Mouse (Mus musculus) liver, embryonic 12.5 days (tissue): ENCODE data around the gene Arid1b. TPM values are rescaled to one million over a fixed set of nuclear protein-coding genes. Genes with fewer than 3 reads are reported as not detected.

Experiments
- ATAC-seq: fragments of 200-750 bp; cut with Nextera tagmentation; 2 replicates; pipeline ENCODE4 v1.8.0; 2017; ENCODE audit warnings: moderate number of reproducible peaks, mild to moderate bottlenecking, moderate library complexity
- H3K27ac ChIP-seq: fragments of 300-500 bp; sonication (generic); 2 replicates; pipeline ENCODE4 v1.5.1; 2016; ENCODE audit warnings: mild to moderate bottlenecking
- H3K27me3 ChIP-seq: fragments of 300-500 bp; sonication (generic); replicated peaks from 2 replicates; pipeline ENCODE4 v1.6.1; 2016; ENCODE audit warnings: mild to moderate bottlenecking, moderate library complexity
- H3K36me3 ChIP-seq: fragments of 300-500 bp; sonication (generic); 2 replicates; pipeline ENCODE4 v1.6.1; 2016; ENCODE audit warnings: mild to moderate bottlenecking, moderate library complexity
- H3K4me1 ChIP-seq: fragments of 300-500 bp; sonication (generic); 2 replicates; pipeline ENCODE4 v1.6.1; 2016
- H3K4me2 ChIP-seq: fragments of 300-500 bp; sonication (generic); 2 replicates; pipeline ENCODE4 v1.6.1; 2016; ENCODE audit warnings: mild to moderate bottlenecking, moderate library complexity
- H3K4me3 ChIP-seq: fragments of 300-500 bp; sonication (generic); 2 replicates; pipeline ENCODE4 v1.5.1; 2016; ENCODE audit warnings: mild to moderate bottlenecking, moderate library complexity
- H3K9ac ChIP-seq: fragments of 300-500 bp; sonication (generic); 2 replicates; pipeline ENCODE4 v1.6.1; 2016; ENCODE audit warnings: mild to moderate bottlenecking, moderate library complexity
- H3K9me3 ChIP-seq: fragments of 300-500 bp; sonication (generic); replicated peaks from 2 replicates; pipeline ENCODE4 v1.6.1; 2016; ENCODE audit warnings: mild to moderate bottlenecking, moderate library complexity
- WGBS: fragments of 180-500 bp; shearing (Covaris S2); methylation state at CpG from one replicate; pipeline ENCODE4 v1.1.7; 2016; ENCODE audit not compliant: insufficient replicate concordance; 5-methylcytosine and 5-hydroxymethylcytosine counted together
- polyA plus RNA-seq: library from polyadenylated mRNA; unstranded; fragments of >200 nt; fragmentation: Nextera tagmentation; extraction: Ambion mirVana; gene quantifications from 2 replicates; pipeline ENCODE4 v1.2.1, GENCODE M21; 2016

Arid1b gene
- polyA plus RNA-seq, 1 experiment from 2014 or later, result 5.5 TPM

- H3K9me3 ChIP-seq, result no peaks in the 10 kb centered on the region
Measured at GRCm38 (mm10) chr17:5097046-5097445, 102.9 kb downstream of the Arid1b start.

GRCm38 (mm10) chr17:5097545-5098475 lies 103.7 kb downstream of the Arid1b start:
- peak overlapping the region; percentile 70 for H3K4me2 ChIP-seq
- H3K27me3 ChIP-seq, result no peaks in the 10 kb centered on the region
- ATAC-seq, result no peak
- no peak overlapping the region for H3K4me3 ChIP-seq
- H3K36me3 ChIP-seq, result no peaks in the 10 kb centered on the region
- peaks cover 100% of the 10 kb centered on the region for H3K4me1 ChIP-seq
- 50% methylated on average over 21 of the region's 21 CpGs for WGBS
- H3K27ac ChIP-seq, result peak overlapping the region; percentile 98
- H3K9ac ChIP-seq, result peak overlapping the region; percentile 66
- H3K9me3 ChIP-seq, result no peaks in the 10 kb centered on the region

More at GRCm38 (mm10) chr17:5097046-5097445, 102.9 kb downstream of the Arid1b start:
- peak overlapping the region; percentile 98 for H3K27ac ChIP-seq
- H3K36me3 ChIP-seq, result no peaks in the 10 kb centered on the region
- no peaks in the 10 kb centered on the region for H3K27me3 ChIP-seq
- H3K9ac ChIP-seq, result 0 out of 2 replicates have a peak overlapping the region, but pooled peaks have one; percentile 17
- 86% methylated on average over 4 of the region's 4 CpGs for WGBS
- no peak overlapping the region for H3K4me3 ChIP-seq
- H3K4me2 ChIP-seq, result no peak overlapping the region
- ATAC-seq, result no peak
- H3K4me1 ChIP-seq, result peaks cover 100% of the 10 kb centered on the region

DNA sequence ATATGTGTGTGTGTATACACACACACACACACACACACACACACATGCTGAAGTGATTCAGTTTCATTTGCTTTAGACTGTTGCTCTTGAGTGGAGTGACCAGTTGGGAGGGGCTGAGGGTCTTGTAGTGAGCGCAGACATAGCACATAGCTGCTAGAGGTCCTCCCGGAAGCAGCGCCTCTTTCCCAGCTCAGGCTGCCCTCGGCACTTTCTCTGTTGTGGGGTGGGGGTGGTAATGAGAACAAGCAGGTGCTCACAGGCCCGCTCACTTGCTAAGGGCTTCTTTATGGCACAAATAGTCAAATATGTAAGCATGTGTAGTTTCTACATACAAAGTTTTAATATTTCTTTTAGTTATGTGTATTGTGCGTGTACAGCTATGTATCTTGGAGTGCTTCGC lies 104.6 kb downstream of the Arid1b start:
- Histone ChIP-seq H3K4me2 (peak overlapping the region; percentile 70), H3K27me3 (no peaks in the 10 kb centered on the region), H3K9me3 (no peaks in the 10 kb centered on the region), H3K4me1 (peaks cover 96% of the 10 kb centered on the region), H3K27ac (peak overlapping the region; percentile 98), H3K36me3 (no peaks in the 10 kb centered on the region), H3K4me3 (peak overlapping the region; percentile 35), H3K9ac (peak overlapping the region; percentile 66)
- WGBS, result 13% methylated on average over 7 of the region's 7 CpGs
- peak; percentile 55 for ATAC-seq

DNA sequence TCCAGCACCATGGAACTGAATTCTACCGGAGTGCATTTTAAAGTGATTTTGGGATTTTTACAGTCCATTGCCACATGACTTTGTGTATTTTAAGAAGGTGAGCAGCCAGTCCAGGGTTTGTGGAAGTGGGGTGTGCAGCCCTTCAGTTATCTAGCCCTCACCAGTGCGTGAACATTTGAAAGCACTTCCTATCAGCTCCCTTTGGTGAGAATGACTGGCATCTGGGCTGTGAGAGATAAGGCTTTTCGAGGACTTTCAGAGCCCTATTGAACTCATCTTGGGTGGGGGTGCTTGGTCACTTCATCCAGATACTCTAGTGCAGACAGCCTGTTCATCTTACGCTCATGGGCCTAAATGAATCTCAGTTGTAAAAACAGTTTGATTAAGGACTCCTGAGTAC lies 105.1 kb downstream of the Arid1b start:
- Histone ChIP-seq H3K9me3 (no peaks in the 10 kb centered on the region), H3K4me1 (peaks cover 96% of the 10 kb centered on the region), H3K27ac (peak overlapping the region; percentile 98), H3K4me2 (peak overlapping the region; percentile 70), H3K4me3 (peak overlapping the region; percentile 35), H3K27me3 (no peaks in the 10 kb centered on the region), H3K9ac (peak overlapping the region; percentile 66), H3K36me3 (no peaks in the 10 kb centered on the region)
- WGBS, result 10% methylated on average over 4 of the region's 4 CpGs
- ATAC-seq, result peak; percentile 98

- Histone ChIP-seq H3K27me3 (no peaks in the 10 kb centered on the region), H3K9me3 (no peaks in the 10 kb centered on the region), H3K4me3 (no peak overlapping the region), H3K27ac (peak overlapping the region; percentile 98), H3K4me2 (no peak overlapping the region), H3K36me3 (no peaks in the 10 kb centered on the region), H3K9ac (no peak overlapping the region), H3K4me1 (peaks cover 94% of the 10 kb centered on the region)
- 86% methylated on average over 8 of the region's 8 CpGs for WGBS
- no peak for ATAC-seq
Measured at GRCm38 (mm10) chr17:5101157-5101556, 107.0 kb downstream of the Arid1b start.

- ATAC-seq, result no peak
- Histone ChIP-seq H3K36me3 (no peaks in the 10 kb centered on the region), H3K9me3 (no peaks in the 10 kb centered on the region), H3K4me3 (no peak overlapping the region), H3K27me3 (no peaks in the 10 kb centered on the region), H3K27ac (peak overlapping the region; percentile 30; the same call in 1 of the 2 replicates), H3K9ac (no peak overlapping the region), H3K4me1 (peaks cover 94% of the 10 kb centered on the region), H3K4me2 (no peak overlapping the region)
- WGBS, result 80% methylated on average over 2 of the region's 2 CpGs
Measured at GRCm38 (mm10) chr17:5101887-5102286, 107.8 kb downstream of the Arid1b start.

GRCm38 (mm10) chr17:5105746-5106145 lies 111.6 kb downstream of the Arid1b start:
- H3K4me3 ChIP-seq, result no peak overlapping the region
- peaks cover 94% of the 10 kb centered on the region for H3K4me1 ChIP-seq
- H3K9me3 ChIP-seq, result no peaks in the 10 kb centered on the region
- 77% methylated on average over 6 of the region's 6 CpGs for WGBS
- H3K27me3 ChIP-seq, result no peaks in the 10 kb centered on the region
- no peak overlapping the region for H3K9ac ChIP-seq
- no peak for ATAC-seq
- no peaks in the 10 kb centered on the region for H3K36me3 ChIP-seq
- peak overlapping the region; percentile 13; the same call in 1 of the 2 replicates for H3K27ac ChIP-seq
- no peak overlapping the region for H3K4me2 ChIP-seq

- ATAC-seq, result no peak
- H3K4me3 ChIP-seq, result no peak overlapping the region
- no peaks in the 10 kb centered on the region for H3K27me3 ChIP-seq
- no peaks in the 10 kb centered on the region for H3K36me3 ChIP-seq
- WGBS, result 77% methylated on average over 11 of the region's 11 CpGs
- peaks cover 94% of the 10 kb centered on the region for H3K4me1 ChIP-seq
- peak overlapping the region; percentile 59 for H3K27ac ChIP-seq
- no peak overlapping the region for H3K4me2 ChIP-seq
- peak overlapping the region; percentile 10; the same call in 1 of the 2 replicates for H3K9ac ChIP-seq
- no peaks in the 10 kb centered on the region for H3K9me3 ChIP-seq
Measured at GRCm38 (mm10) chr17:5106263-5107195, 112.4 kb downstream of the Arid1b start.

- 57% methylated on average over 4 of the region's 4 CpGs for WGBS
- Histone ChIP-seq H3K36me3 (no peaks in the 10 kb centered on the region), H3K4me3 (no peak overlapping the region), H3K9me3 (no peaks in the 10 kb centered on the region), H3K27ac (peak overlapping the region; percentile 59), H3K4me1 (peaks cover 94% of the 10 kb centered on the region), H3K4me2 (no peak overlapping the region), H3K27me3 (no peaks in the 10 kb centered on the region), H3K9ac (no peak overlapping the region)
- ATAC-seq, result no peak
Measured at GRCm38 (mm10) chr17:5107501-5107900, 113.4 kb downstream of the Arid1b start.

DNA sequence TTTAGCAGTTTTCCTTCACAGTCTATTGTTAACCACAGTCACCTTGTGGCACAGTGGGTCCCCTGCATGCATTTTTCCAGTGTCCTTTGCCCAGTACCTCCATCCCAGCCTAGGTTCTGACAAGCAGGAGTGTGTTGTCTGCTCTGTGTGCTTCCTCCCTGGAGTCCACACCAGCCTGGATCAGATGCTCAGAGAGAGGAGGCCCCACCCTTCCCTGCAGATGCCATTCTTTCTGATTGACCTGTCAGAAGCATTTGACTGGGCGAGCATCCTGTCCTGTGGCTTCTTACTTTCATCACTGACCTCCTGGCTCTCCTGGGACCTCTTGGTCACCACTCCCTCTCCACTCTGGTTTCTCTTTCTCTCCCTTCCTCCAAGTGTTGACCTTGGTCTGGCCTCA lies 113.9 kb downstream of the Arid1b start:
- H3K27ac ChIP-seq, result peak overlapping the region; percentile 53
- H3K9ac ChIP-seq, result peak overlapping the region; percentile 22; the same call in 1 of the 2 replicates

DNA sequence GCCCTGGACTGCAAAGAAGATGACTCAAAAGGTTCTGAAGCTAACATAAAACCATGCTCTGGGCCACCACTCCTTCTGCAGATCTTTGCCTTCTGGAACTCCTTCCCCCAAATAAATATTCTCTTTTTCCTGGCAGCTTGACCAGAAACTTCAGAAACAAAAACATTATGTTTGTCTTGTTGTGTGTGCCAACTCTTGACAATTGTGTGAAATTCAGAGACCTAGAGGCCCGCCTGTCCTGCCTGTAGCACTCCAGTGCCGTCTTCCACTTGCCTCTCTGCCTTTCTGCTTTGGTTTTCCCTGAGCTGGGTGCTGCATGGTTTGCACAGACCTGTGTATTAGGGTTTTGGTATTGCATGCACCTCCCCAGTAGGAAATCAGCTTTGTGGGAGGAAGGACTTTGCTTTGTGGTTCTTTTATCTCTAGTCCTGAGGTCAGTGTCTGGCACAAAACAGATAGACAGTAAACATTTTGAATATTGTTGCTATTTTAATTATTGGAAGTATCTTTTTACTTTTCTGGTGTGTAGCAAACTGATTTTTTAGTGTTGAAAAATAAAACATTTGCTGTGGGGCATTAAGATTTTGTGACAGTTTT lies 114.5 kb downstream of the Arid1b start:
- Histone ChIP-seq H3K4me1 (peaks cover 95% of the 10 kb centered on the region), H3K4me2 (no peak overlapping the region; the same call in 1 of the 2 replicates), H3K9ac (peak overlapping the region; percentile 22; the same call in 1 of the 2 replicates), H3K4me3 (no peak overlapping the region), H3K9me3 (no peaks in the 10 kb centered on the region), H3K27me3 (no peaks in the 10 kb centered on the region), H3K36me3 (no peaks in the 10 kb centered on the region), H3K27ac (peak overlapping the region; percentile 53; the same call in 1 of the 2 replicates)
- whole genome bisulfite sequencing, result 53% methylated on average over 2 of the region's 2 CpGs
- ATAC-seq, result no peak

More for the DNA sequence above, 113.9 kb downstream of the Arid1b start:
- H3K4me1 ChIP-seq, result peaks cover 93% of the 10 kb centered on the region
- no peak for ATAC-seq
- H3K4me3 ChIP-seq, result no peak overlapping the region
- H3K4me2 ChIP-seq, result no peak overlapping the region
- H3K9me3 ChIP-seq, result no peaks in the 10 kb centered on the region
- no peaks in the 10 kb centered on the region for H3K36me3 ChIP-seq
- WGBS, result 42% methylated on average over 1 of the region's 1 CpGs
- no peaks in the 10 kb centered on the region for H3K27me3 ChIP-seq
